Mouse (Mus musculus) limb, embryonic 14.5 days (tissue): ENCODE results near the gene Insig2. TPM values are rescaled to one million over a fixed set of nuclear protein-coding genes. Genes with fewer than 3 reads are reported as not detected.

Source experiments
- ATAC-seq: fragments of 200-750 bp; cut with Nextera tagmentation; 2 replicates; pipeline ENCODE4 v1.8.0; 2017; ENCODE audit warnings: low read depth, moderate number of reproducible peaks, moderate TSS enrichment; ENCODE audit not compliant: low FRiP score
- DNase-seq: peaks from one replicate; pipeline ENCODE4 v3.0.0-alpha.2; 2015; ENCODE audit warnings: low spot score
- H3K27ac ChIP-seq: fragments of 300-500 bp; sonication (generic); replicated peaks from 2 replicates; pipeline ENCODE4 v1.5.1; 2014; ENCODE audit warnings: low read depth, mild to moderate bottlenecking, low read length, moderate library complexity, mixed read lengths
- H3K27me3 ChIP-seq: fragments of 300-500 bp; sonication (generic); 2 replicates; pipeline ENCODE4 v1.6.1; 2014; ENCODE audit warnings: low read length, mixed read lengths; ENCODE audit not compliant: control insufficient read depth, insufficient read depth
- H3K36me3 ChIP-seq: fragments of 300-500 bp; sonication (generic); 2 replicates; pipeline ENCODE4 v1.6.1; 2014; ENCODE audit warnings: mild to moderate bottlenecking, low read length, moderate library complexity, mixed read lengths; ENCODE audit not compliant: control insufficient read depth, insufficient read depth
- H3K4me1 ChIP-seq: fragments of 300-500 bp; sonication (generic); 2 replicates; pipeline ENCODE4 v1.6.1; 2014; ENCODE audit warnings: antibody characterized with exemption, low read length, mixed read lengths; ENCODE audit not compliant: control insufficient read depth, insufficient read depth
- H3K4me2 ChIP-seq: fragments of 300-500 bp; sonication (generic); replicated peaks from 2 replicates; pipeline ENCODE4 v1.6.1; 2014; ENCODE audit warnings: low read depth, mild to moderate bottlenecking, low read length, moderate library complexity; ENCODE audit not compliant: severe bottlenecking
- H3K4me3 ChIP-seq: fragments of 300-500 bp; sonication (generic); replicated peaks from 2 replicates; pipeline ENCODE4 v1.5.1; 2014; ENCODE audit warnings: low read length
- H3K9ac ChIP-seq: fragments of 300-500 bp; sonication (generic); 2 replicates; pipeline ENCODE4 v1.6.1; 2014; ENCODE audit warnings: mild to moderate bottlenecking, low read depth, low read length, moderate library complexity; ENCODE audit not compliant: severe bottlenecking
- H3K9me3 ChIP-seq: fragments of 300-500 bp; sonication (generic); 2 replicates; pipeline ENCODE4 v1.6.1; 2016; ENCODE audit warnings: low read length; ENCODE audit not compliant: control insufficient read depth
- POLR2A ChIP-seq: fragments of 200-500 bp; IDR thresholded peaks from 2 replicates; pipeline ENCODE4 v1.8.0; 2012; ENCODE audit warnings: inconsistent platforms, mild to moderate bottlenecking, moderate library complexity, borderline replicate concordance; ENCODE audit not compliant: insufficient read depth, insufficient read length; ENCODE audit errors: extremely low read depth
- WGBS: fragments of 180-500 bp; shearing (Covaris S2); extraction: QIAGEN DNeasy Blood & Tissue Kit; methylation state at CpG from one replicate; pipeline ENCODE4 v1.1.7; 2014; 5-methylcytosine and 5-hydroxymethylcytosine counted together
- polyA plus RNA-seq, 2 experiments: library from polyadenylated mRNA; depleted of rRNA in 1 of 2; stranded (reverse) in 1 of 2; unstranded in 1 of 2; fragments of >200 nt; fragmentation: Nextera tagmentation in 1 of 2; extraction: Ambion mirVana in 1 of 2; gene quantifications; 2 replicates each; pipeline versions ENCODE4 v1.2.1 to v1.2.3; 2012 to 2014

Gene Insig2
- polyA plus RNA-seq, 2 experiments, result 22.6 to 27.3 TPM

DNA sequence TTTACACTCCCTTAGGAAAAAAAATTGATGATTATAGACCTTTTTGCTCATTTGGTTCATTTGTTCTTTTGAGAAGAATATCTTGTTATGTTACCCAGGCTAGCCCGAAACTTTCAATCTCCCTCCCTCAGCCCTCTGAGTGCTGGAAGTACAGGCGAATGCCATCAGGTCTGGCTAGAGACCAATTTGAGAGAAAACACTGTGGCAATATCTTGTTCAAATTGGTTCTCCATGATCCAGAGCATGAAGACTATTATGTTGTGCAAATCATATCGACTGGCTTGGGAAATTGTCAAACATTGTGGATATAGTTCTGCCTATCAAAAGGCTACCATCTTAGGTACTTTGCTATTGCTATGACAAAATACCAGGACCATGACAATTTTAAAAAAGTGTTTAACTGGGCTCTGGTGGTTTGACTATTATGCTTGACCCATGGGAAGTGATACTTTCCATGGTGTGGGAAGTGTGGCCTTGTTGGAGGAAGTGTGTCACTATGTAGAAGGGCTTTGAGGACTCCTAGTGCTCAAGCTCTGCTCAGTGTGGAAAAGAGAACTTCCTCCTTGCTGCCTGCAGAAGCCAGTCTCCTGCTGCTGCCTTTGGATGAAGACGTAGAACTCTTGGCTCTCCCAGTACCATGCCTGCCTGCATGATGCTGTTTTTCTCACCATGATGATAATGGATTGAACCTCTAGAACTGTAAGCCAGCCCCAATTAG is 1.8 kb upstream of the Insig2 start:
- no peak overlapping the region for H3K4me2 ChIP-seq
- no peaks in the 10 kb centered on the region for H3K9me3 ChIP-seq
- no peaks in the 10 kb centered on the region for H3K27me3 ChIP-seq
- ATAC-seq, result no peak
- no peak overlapping the region for H3K9ac ChIP-seq
- DNase-seq, result no peak
- H3K36me3 ChIP-seq, result no peaks in the 10 kb centered on the region
- no peak for TF ChIP-seq POLR2A
- no peak overlapping the region for H3K4me3 ChIP-seq
- H3K4me1 ChIP-seq, result no peaks in the 10 kb centered on the region
- H3K27ac ChIP-seq, result no peak overlapping the region
- WGBS, result 92% methylated on average over 4 of the region's 4 CpGs

DNA sequence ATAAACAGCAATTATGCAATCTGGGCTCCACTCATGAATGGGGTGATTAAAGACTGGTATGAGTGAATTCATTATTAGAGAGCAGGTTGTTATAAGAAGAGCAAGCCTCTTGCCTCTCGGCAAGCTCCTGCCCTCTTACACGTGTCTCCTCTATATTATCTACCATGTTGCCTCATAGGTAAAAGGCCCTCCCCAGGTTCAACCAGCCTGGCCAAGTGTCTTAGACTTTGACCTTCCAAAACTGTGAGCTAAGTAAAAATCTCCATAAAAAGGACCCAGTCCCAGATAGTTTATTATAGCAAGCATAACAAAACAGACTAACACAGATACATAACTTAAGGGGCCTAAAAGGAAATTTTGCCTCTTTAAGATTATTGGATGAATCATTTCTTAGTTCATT is 1.8 kb downstream of the Insig2 start:
- no peaks in the 10 kb centered on the region for H3K9me3 ChIP-seq
- WGBS, result 93% methylated on average over 2 of the region's 2 CpGs
- no peak for TF ChIP-seq POLR2A

DNA sequence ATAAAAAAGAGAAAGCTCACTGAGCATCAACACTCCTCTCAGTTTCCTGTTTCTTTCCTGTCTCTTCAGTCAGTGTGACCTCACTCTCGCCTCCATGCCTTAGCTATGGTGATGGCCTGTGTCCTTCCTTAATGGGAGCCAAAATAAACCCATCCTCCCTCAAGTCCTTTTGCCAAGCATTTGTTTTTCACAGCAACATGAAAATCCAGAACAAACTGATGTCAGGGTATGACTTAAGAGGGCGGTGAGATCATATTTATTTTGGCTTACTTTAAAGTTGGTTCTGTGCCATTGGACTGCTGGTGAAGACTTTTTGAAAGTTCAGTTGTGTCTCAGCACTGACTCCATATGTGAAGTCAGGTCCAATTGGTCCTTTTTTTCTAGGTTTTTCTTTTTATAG is 3.0 kb downstream of the Insig2 start:
- Histone ChIP-seq H3K4me2 (no peak overlapping the region), H3K9me3 (no peaks in the 10 kb centered on the region), H3K27ac (no peak overlapping the region), H3K4me1 (peaks cover 10% of the 10 kb centered on the region), H3K36me3 (no peaks in the 10 kb centered on the region), H3K4me3 (no peak overlapping the region), H3K27me3 (no peaks in the 10 kb centered on the region), H3K9ac (no peak overlapping the region)
- ATAC-seq, result no peak
- no peak for DNase-seq
- TF ChIP-seq POLR2A, result no peak
- 74% methylated on average over 2 of the region's 2 CpGs for WGBS

More for the DNA sequence above, 1.8 kb downstream of the Insig2 start:
- H3K4me1 ChIP-seq, result peaks cover 10% of the 10 kb centered on the region
- DNase-seq (no peak), ATAC-seq (no peak)
- H3K27me3 ChIP-seq, result no peaks in the 10 kb centered on the region
- no peak overlapping the region for H3K4me2 ChIP-seq
- H3K36me3 ChIP-seq, result no peaks in the 10 kb centered on the region
- H3K27ac ChIP-seq, result no peak overlapping the region
- no peak overlapping the region for H3K9ac ChIP-seq
- H3K4me3 ChIP-seq, result no peak overlapping the region

DNA sequence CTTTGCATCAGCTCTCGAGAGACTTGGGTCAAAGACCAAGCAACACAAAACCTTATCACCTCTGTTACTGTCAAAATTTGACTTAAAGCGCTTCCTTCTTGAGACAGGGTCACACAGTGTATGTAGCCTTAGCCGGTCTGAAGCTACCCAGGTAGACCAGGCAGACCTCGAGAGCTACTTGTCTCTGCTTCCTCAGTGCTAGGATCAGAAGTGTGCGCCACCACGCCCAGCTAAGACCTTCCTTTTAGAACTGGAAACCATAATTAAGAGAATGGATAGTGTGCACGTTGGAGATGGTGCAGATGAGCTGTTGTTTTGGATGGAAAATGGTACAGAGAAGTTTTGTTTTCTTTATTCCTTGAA is 4.2 kb downstream of the Insig2 start:
- ATAC-seq, result 0 out of 2 replicates have a peak, but pooled peaks have one; percentile 24
- WGBS, result 5% methylated on average over 7 of the region's 7 CpGs
- H3K4me1 ChIP-seq, result peaks cover 10% of the 10 kb centered on the region

DNA sequence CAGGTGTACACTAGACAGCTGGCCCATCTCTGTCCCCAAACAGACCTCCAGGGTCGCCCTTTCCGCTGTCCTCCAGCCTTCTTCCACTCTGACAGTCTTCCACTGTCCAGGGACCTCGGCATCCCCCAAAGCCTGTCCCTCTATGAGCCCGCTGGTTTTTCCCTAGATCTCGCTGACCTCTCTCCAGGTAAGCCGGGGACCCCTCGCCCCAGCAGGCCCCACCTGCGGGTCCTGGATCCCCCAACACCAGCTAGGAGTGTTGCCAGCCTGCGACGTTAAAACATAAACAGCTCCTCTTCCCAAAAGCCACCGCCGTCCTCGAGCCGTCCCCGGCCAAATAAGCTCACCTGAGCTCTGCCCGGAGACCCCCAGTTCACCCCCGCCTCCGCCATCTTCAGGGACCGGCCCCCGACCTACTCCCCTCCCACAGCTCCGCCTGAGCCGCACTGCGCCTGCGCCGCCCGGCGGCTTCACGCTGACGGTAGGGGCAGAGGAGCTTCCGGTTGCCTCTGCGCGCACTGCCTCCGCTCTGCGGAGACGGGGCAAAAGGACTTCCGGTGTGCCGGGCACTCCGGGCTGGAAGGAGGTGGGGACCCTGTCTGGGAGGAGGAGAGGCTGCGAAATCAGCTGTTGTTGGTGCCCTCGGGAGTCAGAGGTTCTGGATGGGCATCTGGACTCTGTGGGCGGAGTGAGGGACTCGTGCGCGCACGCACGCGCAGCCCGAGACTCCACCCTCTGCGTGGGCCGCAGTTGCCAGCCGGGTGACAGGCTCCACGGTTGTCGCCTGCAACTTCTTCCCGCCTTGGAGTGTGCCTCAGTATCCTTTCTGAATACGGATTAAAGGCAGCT is 4.8 kb downstream of the Insig2 start:
- DNase-seq (peak; percentile 90), ATAC-seq (peak; percentile 99)
- H3K9me3 ChIP-seq, result no peaks in the 10 kb centered on the region
- no peaks in the 10 kb centered on the region for H3K27me3 ChIP-seq
- peak overlapping the region; percentile 77 for H3K9ac ChIP-seq
- peak overlapping the region; percentile 79 for H3K27ac ChIP-seq
- TF ChIP-seq POLR2A, result peak; percentile 85; the same call in 1 of the 2 replicates
- under 1% methylated on average over 55 of the region's 55 CpGs for WGBS
- H3K4me3 ChIP-seq, result peak overlapping the region; percentile 80
- peaks cover 10% of the 10 kb centered on the region for H3K4me1 ChIP-seq
- H3K36me3 ChIP-seq, result no peaks in the 10 kb centered on the region
- H3K4me2 ChIP-seq, result peak overlapping the region; percentile 66

More for the DNA sequence above, 4.2 kb downstream of the Insig2 start:
- H3K4me2 ChIP-seq, result peak overlapping the region; percentile 66
- no peak for TF ChIP-seq POLR2A
- H3K4me3 ChIP-seq, result peak overlapping the region; percentile 80
- peak overlapping the region; percentile 77 for H3K9ac ChIP-seq
- no peaks in the 10 kb centered on the region for H3K27me3 ChIP-seq
- DNase-seq, result no peak
- H3K9me3 ChIP-seq, result no peaks in the 10 kb centered on the region
- H3K27ac ChIP-seq, result peak overlapping the region; percentile 79
- H3K36me3 ChIP-seq, result no peaks in the 10 kb centered on the region
